Mouse (Mus musculus): Measurements from ENCODE around the gene Trpc2.

Gene Trpc2

GRCm38 (mm10) chr7:102102696-102103095 is 19.8 kb downstream of the Trpc2 start:
- DNase-seq (ENCODE audit: low spot score) = no peak

GRCm38 (mm10) chr7:102103555-102103954 is 20.6 kb downstream of the Trpc2 start:
- no peak for DNase-seq (ENCODE audit: low spot score)

GRCm38 (mm10) chr7:102104126-102104525 is 21.2 kb downstream of the Trpc2 start:
- no peak for DNase-seq (ENCODE audit: low spot score)

- no peak for DNase-seq (ENCODE audit: low spot score)
Measured at GRCm38 (mm10) chr7:102106700-102107141, 23.8 kb downstream of the Trpc2 start.

GRCm38 (mm10) chr7:102108206-102108605 is 25.3 kb downstream of the Trpc2 start:
- DNase-seq (ENCODE audit: low spot score) = no peak

- no peak for DNase-seq (ENCODE audit: low spot score)
Measured at GRCm38 (mm10) chr7:102109171-102109570, 26.3 kb downstream of the Trpc2 start, which contains the start of gene Art5. Gene Art5 (minus strand): TSS chr7:102109489.

- DNase-seq (ENCODE audit: low spot score) = no peak
Measured at GRCm38 (mm10) chr7:102109746-102110145, 26.8 kb downstream of the Trpc2 start.

- no peak for DNase-seq (ENCODE audit: low spot score)
Measured at GRCm38 (mm10) chr7:102113151-102113729, 30.3 kb downstream of the Trpc2 start.

GRCm38 (mm10) chr7:102116579-102117331 is 33.8 kb downstream of the Trpc2 start, which contains the start of gene Chrna10:
Gene Chrna10 (minus strand): TSS chr7:102116828.
- DNase-seq (ENCODE audit: low spot score) = no peak

GRCm38 (mm10) chr7:102117382-102117781 is 34.5 kb downstream of the Trpc2 start:
- DNase-seq (ENCODE audit: low spot score) = no peak

- DNase-seq (ENCODE audit: low spot score) = no peak
Measured at GRCm38 (mm10) chr7:102120326-102120725, 37.4 kb downstream of the Trpc2 start.

GRCm38 (mm10) chr7:102132395-102132794 is 49.5 kb downstream of the Trpc2 start:
- DNase-seq (ENCODE audit: low spot score) = no peak

GRCm38 (mm10) chr7:102137464-102137863 is 54.5 kb downstream of the Trpc2 start:
- DNase-seq (ENCODE audit: low spot score) = no peak

GRCm38 (mm10) chr7:102137898-102138297 is 55.0 kb downstream of the Trpc2 start:
- no peak for DNase-seq (ENCODE audit: low spot score)

Measured in spleen, adult 12 weeks (tissue).